Mouse (Mus musculus): ENCODE measurements around the gene Kdm1a.
A peak's percentile ranks its signal among the peaks of the same experiment; 100 is the strongest.

The Kdm1a gene

DNA sequence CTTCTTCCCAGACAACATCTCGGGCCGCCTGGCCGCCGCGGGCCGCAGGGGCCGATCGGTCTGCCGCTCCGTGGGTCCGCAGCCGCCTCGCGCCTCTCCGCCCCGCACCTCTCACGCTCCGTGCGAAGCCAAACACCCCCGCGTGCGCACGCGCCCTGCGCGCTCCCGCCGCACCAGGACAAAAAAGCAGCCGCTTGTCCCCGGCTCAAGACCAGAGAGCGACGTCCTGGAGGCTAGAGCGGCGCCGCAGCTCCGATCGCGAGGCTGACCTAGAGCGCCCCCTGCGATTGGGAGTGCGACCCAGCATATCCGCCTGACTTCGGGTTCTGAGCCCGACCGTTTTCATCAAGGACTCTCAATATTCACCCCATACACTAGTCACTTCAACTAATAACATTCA, at the start of gene Kdm1a:
Gene Kdm1a (minus strand): TSS at position 156 of the 400 bp plus-strand sequence.
- peak; percentile 95 for DNase-seq (ENCODE audit: low read depth, low spot score)

DNA sequence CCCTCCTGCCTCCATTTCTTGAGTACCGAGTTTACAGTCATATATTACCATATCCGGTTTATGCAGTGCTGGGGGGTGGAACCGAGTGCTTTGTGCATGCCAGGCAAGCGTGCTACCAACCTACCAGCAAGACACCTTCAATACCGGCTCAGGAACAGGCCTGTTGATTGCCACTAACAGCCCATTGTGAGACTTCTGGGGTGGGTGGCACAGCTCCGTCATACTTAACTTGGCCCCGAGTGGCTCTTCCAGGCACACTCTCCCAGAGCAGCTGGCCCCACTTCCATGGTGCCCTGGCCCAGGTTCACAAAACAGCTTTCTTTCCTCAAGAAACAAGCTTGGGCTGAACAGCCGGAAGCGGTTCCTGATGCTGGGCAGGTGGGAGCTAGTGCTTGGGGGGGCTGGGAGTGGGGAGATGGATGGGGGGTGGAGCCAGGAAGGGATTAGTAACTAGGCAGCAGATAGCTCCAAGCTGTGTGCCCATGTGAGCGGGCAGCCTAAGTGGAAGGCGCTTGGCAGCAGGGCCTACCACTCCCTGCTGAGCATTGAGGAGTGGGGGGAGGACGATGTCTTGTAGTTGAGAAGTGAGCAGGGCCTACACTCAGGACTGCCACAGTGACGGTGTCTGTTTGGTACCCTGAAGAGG, 49.5 kb upstream of the Kdm1a start:
- no peak for DNase-seq (ENCODE audit: low read depth, low spot score)

DNA sequence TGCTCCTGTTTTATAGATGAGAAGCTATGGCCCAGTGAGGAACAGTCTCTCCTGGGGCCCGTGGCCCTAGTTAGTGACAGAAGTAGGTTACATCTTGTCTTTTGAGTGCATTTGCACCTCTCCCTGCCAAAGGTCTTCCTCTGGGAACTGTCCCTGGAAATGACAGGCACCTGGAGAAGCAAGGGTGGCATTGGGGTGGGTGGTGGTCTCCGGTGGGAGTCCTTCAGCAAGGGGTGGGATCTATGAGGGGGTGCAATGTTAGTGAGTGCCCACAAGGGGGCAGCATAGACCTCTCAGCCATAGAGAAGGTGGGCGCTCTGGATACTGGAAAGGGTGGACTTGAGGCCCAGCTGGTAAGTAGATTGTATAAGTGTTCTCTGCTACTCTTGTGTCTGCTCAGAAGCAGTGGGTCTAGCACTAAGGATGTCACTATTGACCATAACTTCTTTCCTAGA, 48.9 kb upstream of the Kdm1a start:
- peak; percentile 73 for DNase-seq (ENCODE audit: low read depth, low spot score)

- no peak for DNase-seq (ENCODE audit: low read depth, low spot score)
These were observed 47.7 kb upstream of the Kdm1a start for GRCm38 (mm10) chr4:136650261-136650660.

- DNase-seq (ENCODE audit: low read depth, low spot score): no peak
These were observed 47.1 kb upstream of the Kdm1a start for GRCm38 (mm10) chr4:136649480-136650196.

DNA sequence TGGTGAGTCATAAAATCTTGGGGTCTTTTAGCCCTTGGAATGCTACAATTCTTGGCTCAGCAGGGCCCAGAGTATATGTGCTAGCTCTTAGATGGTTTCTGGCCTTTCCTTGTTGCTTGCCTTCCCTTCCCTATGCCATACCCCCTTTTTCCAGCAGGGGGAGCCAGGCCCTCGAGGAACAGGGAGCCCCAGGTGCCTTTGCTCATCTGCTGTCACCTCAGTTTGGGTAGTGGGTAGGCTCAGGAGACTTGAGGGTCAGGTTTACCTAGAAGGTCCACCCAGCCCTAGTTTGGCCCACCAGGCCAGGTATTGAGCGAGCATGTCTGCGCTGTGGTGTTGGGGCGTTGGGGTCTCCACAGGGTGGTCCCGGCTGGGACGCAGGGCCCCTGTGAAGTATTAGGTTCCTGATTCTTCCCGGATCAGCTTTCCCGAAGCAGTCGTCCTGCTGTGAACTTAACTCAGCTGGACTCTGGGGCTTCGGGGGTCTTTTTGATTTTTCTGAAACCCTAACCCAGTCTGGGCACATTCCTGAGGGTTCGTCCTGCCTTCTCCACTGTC, 46.5 kb upstream of the Kdm1a start:
- peak; percentile 73 for DNase-seq (ENCODE audit: low read depth, low spot score)

DNA sequence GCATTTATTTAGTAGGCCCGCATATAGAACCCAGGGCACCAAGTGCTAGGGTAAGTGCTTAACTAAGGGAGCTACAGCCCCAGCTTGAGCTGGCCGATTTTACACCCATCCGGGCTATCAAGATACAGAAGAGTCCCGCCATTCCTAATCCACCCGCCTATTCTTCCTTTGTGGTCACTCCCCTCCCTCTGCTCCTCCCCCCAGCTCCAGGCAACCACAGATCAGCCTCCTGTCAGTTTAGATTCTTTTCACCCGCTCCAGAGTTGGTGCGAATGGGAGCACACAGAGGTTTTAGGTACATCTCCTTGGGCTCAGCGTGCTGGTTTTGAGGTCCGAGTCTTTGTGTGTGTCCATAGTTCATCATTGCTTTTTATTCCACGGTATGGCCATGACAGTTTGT, 36.4 kb upstream of the Kdm1a start:
- no peak for DNase-seq (ENCODE audit: low read depth, low spot score)

GRCm38 (mm10) chr4:136638230-136638750, 35.8 kb upstream of the Kdm1a start:
- no peak for DNase-seq (ENCODE audit: low read depth, low spot score)

- DNase-seq (ENCODE audit: low read depth, low spot score): peak; percentile 46
These were observed 35.2 kb upstream of the Kdm1a start for GRCm38 (mm10) chr4:136637563-136638229.

DNA sequence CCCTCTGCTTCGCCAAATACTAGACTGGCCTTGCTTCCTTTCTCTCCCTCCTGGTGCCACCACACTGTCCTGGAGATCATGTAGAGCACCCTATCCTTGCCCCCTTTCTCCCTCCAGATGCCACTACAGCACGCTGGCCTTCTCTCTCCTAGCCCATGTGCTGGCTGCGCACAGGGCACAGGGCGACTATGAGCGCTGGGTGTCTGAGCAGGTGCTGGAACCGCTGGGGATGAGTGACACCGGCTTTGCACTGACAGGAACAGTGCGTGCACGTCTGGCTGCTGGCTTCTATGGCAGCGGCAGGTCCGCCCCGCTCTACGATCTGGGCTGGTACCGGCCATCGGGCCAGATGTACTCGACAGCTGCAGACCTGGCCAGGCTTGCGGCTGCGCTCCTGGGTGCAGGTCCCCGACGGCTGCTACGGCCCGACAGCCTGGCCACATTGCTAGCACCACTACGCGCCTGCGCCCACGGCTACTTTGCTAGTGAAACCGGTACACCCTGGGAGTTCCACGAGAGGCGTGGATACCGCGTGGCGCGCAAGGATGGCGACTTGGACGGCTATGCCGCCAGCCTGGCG, 34.5 kb upstream of the Kdm1a start:
- no peak for DNase-seq (ENCODE audit: low read depth, low spot score)

DNA sequence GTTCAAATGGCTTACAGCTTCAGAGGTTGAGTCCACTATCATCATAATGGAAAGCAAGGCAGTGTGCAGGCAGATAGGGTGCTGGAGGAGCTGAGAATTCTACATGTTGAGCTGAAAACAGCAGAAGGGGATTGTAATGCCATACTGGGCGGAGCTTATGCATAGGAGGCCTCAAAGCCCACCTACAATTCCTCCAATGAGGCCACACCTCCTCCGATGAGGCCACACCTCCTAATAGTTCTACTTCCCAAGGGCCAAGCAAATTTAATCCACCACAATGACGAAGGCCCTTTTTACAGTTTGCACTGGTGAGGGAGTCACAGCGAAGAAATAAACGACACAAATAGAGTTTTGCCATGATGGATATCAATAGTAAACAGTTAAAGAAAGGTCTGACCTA, 34.0 kb upstream of the Kdm1a start:
- no peak for DNase-seq (ENCODE audit: low read depth, low spot score)

DNA sequence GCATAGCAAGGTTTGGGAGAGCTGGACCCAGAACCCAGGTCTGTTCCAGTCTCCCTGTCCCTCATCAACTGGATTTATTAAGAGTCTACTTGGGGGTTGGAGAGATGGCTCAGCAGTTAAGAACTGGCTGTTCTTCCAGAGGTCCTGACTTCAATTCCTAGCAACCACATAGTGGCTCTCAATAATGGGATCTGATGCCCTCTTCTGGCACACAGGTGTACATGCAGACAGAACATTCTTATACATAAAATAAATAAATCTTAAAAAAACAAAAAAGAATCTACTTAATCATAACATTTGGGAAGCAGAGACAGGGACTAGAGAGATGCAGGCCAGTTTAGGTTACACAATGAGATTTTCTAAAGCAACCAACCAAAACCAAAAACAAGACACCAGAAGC, 33.5 kb upstream of the Kdm1a start:
- DNase-seq (ENCODE audit: low read depth, low spot score): no peak

DNA sequence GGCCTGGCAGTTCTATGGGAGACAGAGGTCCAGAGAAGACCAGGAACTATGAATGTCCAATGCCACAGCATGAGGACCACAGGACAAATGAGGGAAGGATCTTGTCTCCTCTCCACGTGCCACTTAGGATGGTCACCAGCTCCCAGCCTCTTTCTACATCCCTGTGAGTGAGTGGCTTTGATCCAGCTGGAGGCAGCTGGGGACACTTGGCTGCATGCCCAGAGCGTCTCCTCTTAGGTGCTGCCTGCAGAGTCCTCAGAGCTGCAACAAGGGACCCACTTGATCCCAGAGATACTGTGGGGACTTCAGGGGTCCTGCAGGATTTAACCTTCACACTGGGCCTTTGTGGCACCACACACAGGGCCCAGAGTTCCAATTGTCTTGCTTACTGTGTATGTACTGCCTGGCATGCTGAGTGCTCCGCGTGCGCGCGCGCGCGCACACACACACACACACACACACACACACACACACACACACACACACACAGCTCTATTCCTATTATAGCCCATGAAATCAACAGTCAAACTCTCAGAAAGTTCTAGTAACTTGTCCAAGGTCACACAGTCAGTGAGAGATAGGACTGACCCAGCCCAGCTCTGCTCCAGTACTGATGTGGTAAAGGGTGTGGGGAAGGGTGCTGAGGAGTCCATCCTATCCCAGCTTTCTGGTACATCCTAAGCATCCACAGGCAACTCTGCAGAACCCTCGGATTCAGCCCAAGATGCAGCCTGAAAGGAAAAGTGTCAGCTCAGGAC, 28.9 kb upstream of the Kdm1a start:
- no peak for DNase-seq (ENCODE audit: low read depth, low spot score)

DNA sequence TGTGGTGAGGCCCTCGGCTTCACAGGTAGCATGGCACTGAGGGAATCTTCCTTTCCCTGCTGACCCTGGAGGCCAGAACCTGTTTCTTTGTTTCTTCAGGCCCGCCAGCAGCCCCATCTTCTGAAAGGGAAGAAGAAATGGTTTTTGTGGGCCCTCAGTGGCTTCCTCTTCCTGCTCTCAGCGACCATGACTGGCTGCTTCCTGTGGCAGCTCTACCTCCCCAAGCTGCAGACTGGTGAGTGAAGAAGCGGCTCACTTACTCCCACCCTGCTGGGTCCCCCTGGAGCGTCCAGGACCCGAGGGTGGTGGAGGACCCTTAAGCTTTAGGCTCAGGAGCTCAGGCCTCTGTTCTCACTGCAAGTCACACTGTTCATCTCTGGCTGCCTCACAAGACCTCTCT, 24.1 kb upstream of the Kdm1a start:
- no peak for DNase-seq (ENCODE audit: low read depth, low spot score)

GRCm38 (mm10) chr4:136622388-136622787, 19.9 kb upstream of the Kdm1a start, which contains the start of gene Lactbl1:
Gene Lactbl1 (plus strand): TSS chr4:136622621.
- no peak for DNase-seq (ENCODE audit: low read depth, low spot score)

DNA sequence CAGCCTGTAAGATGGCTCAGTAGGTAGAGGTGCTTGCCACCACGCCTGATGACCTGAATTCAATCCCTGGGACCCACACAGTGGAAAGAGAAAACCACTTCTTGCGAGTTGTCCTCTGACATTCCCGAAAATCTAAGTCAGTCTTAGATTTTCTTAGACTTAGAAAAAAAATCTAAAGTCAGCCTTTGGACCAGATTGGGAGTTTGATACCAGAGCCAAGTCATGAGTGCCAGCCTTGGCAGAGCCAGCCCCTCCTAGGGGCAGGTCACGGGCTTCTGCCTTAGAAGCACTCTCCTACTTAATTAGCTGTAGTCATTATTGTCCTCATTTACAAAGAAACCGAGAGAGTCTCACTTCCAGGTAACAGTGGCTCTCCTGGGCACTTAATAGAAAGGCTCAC, 19.4 kb upstream of the Kdm1a start:
- DNase-seq (ENCODE audit: low read depth, low spot score): no peak

DNA sequence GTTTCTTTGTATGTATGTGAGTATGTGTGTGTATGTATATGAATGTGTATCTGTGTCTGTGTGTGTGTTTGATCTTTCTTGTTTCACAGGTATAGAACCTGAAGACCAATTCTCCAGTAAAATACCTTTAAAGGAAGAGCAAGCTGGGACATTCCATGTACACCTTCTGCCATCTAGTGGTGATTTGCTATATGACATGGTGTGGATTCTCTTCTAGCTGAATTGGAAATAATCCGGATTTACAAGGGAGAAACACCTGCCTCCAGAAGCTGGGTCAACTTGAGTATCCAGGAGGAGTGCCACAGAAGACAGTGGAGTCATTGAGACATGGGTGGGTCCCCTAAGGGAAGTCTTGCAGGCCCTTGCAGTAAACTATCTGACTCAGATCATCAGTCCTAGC, 18.8 kb upstream of the Kdm1a start:
- peak; percentile 79 for DNase-seq (ENCODE audit: low read depth, low spot score)

- peak; percentile 48 for DNase-seq (ENCODE audit: low read depth, low spot score)
These were observed 11.1 kb upstream of the Kdm1a start for GRCm38 (mm10) chr4:136613657-136614056.

DNA sequence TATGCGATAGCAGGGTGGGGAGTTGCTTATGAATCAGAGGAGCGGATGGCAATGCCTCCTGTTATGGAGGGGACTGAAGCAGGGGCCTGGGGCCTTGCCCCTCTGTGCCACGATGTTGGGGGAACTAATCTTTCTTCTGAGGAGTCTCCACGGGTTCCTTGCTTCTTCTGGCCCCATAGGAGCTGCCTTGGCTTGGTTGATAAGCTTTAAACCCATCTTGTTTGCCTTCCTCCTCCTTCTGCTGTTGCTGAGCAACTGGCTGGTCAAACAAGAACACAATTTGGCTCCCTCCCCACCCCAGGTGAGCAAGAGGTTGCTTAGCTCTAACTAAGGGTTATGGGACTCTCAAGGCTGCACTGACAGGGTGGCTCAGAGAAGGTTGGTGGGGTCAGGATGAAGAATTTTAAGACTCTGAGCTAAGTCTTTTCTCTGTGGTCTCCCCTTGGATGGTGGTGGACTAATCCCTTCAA, 7.9 kb upstream of the Kdm1a start, which contains the start of gene Tex46:
Gene Tex46 (plus strand): TSS at position 51 of the 470 bp plus-strand sequence.
- DNase-seq (ENCODE audit: low read depth, low spot score): no peak

DNA sequence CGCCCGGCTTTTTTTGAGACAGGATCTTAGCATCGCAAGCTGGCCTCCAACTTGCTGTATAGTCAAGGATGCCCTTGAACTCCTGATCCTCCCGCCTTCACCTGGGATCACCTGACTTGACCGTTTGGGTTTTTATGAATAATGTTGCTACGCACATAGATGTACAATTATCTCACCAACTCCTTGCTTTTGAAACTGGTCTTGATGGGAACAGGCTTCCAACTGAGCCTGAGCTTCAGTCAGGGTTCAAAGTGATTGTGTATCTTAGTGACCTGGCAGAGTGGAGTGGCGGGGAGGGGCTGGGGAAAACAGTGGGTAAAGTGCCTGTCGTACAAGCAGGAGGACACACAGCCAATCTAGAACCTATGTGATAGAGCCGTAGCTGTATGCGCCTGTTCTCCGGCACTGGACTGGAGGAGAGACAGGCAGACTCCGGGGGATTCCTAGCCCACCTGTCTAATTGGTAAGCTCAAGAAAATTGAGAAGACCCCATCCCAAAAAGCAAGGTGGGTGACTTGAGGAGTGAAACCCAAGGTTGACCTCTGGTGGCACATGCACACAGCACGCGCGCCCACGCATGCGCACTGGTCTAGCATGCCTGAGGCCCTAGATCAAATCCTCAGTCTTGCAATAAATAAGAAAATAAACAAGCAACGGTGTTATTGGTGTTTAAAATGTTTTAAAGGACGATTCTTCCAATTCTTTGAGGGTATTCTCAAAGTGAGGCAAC, 3.4 kb upstream of the Kdm1a start:
- DNase-seq (ENCODE audit: low read depth, low spot score): no peak

All from forelimb bud, embryonic 11.5 days (tissue).